Mouse (Mus musculus) ovary, adult 18-20 months (tissue): ENCODE data around the gene Gm19345.

Experiments
- DNase-seq: peaks from one replicate; pipeline ENCODE4 v3.0.0; 2022; ENCODE audit warnings: low spot score, mixed read lengths

The Gm19345 gene

GRCm38 (mm10) chr7:19851858-19852570 is at the start of gene Gm19345:
Gene Gm19345, plus strand, starts transcription at chr7:19852003.
- DNase-seq, result no peak

GRCm38 (mm10) chr7:19802995-19803394 is 48.8 kb upstream of the Gm19345 start:
- no peak for DNase-seq

DNA sequence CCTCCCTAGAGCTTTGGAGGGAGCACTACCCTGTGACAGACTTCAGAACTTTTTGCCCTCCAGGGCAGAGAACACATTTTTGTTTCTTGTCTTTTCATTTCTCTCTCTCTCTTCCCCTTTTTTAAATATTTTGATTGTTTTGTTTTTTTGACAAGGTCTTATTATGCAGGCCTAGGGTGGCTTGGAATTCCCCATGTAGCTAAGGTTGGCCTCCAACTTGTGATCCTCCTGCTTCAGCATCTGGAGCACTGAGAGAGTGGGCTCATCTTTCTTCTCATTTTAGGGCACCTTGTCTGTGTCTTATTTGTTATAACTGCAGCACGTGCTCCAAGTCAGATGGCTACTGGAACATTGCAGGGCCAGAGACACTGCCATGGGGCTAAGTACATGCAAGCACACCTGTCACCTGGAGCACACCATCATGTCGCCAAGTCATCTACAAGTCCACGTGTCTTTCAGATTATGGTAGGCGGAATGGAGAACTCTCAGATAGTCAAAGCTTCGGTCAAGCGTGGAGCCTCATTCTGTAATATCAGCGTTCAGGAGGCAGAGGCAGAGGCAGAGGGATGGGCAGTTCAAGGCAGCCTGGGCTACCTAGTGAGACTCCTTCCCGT is 45.3 kb upstream of the Gm19345 start:
- no peak for DNase-seq

DNA sequence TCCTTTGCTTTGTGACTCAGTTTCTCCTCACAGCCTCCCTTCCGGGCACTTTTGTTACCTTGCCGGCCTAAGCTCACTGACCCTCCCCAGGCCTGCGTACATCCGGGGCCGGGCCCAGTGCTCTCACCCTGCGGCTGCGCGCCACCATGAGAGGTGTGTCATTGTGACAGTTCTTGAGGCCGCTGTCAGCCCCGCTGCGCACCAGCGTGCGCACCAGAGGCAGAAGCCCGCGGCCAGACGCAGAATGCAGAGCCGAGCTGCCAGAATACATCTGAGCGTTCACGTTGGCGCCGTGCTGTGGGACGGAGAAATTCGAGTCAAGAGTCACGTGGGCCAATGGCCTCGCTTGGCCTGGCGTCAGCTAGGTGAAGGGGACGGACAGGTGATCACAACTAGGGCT is 42.4 kb upstream of the Gm19345 start:
- DNase-seq, result no peak

DNA sequence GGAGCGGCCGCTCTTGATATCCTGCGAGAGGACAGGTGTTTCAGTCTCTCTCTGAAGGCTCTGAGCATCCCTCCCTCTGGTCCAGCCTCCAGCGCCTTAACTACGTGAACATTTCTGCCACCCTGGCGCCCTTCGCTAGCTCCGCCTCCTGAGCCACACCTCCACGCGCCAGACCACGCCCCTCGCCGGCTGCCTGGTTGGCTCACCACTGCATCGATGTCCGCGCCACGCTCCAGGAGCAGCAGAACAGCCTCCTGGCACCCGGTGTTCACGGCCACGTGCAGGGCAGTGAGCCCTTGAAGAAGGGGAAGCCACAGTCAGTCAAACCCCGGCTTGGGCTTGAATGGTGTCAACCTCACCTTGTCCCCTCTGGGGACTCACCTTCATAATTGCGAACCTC is 40.7 kb upstream of the Gm19345 start:
- DNase-seq, result no peak

DNA sequence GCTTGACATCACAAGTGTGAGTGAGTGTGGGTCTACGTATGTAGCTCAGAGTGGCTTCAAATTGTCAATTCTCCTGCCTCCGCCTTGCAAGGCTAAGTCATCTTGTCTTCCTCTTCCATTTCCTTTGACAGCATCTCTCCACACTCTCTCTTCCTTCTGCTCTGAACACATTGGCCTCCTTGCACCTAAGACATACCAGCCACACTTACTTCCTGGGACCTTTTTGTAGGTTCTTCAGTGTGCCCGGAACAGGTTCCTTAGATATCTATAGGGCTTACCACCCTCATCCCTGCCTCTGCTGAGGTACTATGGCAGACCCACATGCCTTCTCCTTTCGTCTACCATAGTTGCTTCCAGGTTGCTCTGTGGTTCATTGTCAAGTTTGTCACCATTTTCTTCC is 38.6 kb upstream of the Gm19345 start:
- DNase-seq, result no peak

- DNase-seq, result no peak
Measured at GRCm38 (mm10) chr7:19813579-19814122, 38.2 kb upstream of the Gm19345 start.

DNA sequence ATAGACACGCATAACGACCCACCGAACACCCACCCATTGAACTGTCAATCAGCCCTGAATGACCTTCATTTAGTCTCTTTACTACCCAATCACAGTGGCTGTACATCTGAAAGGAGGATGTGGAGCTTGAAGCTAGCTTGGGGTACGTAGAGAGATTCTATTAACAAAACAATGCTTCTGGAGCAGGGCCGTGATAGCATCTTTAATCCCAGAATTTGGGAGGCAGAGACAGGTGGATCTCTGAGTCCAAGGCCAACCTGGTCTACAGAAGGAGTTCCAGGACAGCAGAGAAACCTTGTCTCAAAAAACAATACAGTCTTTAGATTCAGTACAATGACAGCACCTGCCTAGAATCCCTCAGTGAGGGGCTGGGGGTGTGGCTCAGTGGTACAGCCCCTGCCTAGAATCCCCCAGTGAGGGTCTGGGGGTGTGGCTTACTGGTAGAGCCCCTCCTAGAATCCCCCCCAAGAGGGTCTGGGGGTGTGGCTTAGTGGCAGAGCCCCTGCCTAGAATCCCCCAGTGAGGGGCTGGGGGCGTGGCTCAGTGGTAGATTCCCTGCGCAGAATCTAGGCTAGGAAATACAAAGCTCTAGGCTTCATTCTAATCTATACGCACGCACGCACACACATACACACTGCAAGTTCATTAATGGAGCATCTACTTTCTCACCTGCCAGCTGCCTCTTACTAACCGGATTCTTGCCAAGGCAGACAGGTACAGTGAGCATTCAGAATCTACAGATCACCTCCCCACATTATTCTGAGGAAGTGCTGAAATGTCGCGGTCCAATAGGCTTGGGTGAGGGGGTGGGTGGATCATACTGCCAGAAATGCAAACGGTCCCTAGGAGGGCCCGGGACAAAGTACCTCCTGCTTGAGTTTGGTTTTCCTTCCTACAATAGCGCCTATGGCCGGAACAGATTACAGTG is 36.2 kb upstream of the Gm19345 start:
- DNase-seq, result no peak

DNA sequence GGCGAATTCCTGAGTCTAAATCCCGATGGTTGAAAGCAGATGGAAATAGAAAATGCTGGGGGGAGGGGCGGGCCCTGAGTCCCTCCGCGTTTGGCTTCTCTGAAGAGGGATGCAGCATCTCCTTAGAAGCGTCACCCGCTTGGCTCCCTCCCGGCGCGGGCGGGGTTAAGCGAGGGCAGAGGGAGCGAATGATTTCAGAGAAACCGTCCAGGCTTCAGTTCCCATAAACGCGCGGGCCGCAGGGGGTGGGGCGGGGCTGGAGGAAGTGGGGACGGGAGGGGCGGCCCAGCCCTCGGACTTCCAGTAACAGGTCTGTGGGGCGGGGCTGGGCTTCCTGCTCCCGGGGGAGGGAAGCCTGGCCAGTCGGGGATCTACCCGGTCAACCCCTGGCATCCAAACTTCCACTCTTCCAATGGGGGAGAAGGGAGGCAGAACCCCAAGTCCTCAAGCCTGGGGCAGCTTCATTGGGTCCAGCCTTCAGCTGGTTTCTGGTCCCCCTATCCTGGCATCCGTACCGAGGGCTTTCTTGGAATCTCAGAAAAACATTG is 35.5 kb upstream of the Gm19345 start:
- peak; percentile 81 for DNase-seq

DNA sequence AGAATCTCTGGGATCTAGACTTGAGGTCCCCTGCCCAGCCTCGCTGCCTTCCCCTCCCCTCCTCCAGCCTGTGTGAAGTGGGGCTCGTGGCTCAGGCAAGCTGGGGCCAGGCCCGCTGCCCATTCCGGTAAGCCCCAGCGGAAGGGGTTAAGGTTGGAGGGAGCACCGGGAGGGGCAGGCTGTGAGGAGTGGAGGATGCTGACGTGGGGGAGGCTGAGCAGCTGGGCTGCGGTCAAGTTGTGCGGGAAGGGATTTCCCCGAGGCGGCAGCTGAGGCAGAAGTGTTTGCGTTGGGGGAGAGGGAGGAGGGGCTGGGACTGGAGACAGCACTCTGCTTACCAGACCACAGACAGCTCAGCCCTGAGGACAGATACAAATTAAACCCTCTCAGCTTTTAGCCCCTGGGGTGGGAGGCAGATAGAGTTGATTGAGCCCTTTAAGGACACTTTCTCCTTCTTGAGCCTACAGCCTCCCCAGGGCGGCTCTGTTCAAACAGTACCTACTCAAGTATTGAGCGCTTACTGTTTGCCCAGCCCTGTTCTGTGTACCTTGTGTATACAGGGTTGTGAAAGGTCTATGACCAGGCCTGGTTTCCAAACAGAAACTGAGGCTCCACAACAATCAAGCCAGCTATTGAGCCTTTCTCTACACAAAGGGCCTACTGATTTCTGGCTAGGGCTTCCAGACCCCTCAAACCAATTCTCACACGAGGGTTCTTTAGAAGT is 34.3 kb upstream of the Gm19345 start:
- DNase-seq, result peak; percentile 78

GRCm38 (mm10) chr7:19818440-19818839 is 33.4 kb upstream of the Gm19345 start:
- no peak for DNase-seq

- DNase-seq, result no peak
Measured at GRCm38 (mm10) chr7:19818875-19819274, 32.9 kb upstream of the Gm19345 start.

DNA sequence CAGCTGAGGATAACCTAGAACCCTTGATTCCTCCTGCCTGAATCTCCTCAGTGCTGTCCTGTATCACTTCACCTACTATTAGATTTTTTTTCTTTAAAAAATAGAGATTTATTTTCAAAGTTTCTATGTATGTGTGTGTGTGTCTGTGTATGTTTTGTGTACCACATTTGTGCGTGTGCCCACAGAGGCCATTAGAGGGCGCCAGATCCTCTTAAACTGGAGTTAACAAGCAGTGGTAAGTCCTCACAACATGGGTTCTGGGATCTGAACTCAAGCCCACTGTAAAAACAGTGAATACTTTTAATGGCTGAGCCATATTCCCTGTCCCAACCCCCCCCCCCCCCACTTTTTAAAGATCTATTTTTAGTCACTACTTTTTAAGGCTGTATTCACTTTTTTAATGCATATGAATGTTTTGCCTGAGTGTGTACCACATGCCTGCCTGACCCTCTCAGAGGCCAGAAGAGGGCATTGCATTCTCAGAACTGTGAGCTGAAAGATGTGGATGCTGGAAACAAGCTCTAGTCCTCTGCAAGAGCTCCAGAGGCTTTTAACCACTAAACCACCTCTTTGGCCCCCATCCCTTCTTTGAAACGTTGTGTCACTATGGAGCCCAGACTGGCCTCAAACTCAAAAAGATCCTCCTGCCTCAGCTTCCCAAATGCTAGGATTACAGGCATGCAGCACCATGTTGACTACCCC is 31.3 kb upstream of the Gm19345 start:
- DNase-seq, result no peak

DNA sequence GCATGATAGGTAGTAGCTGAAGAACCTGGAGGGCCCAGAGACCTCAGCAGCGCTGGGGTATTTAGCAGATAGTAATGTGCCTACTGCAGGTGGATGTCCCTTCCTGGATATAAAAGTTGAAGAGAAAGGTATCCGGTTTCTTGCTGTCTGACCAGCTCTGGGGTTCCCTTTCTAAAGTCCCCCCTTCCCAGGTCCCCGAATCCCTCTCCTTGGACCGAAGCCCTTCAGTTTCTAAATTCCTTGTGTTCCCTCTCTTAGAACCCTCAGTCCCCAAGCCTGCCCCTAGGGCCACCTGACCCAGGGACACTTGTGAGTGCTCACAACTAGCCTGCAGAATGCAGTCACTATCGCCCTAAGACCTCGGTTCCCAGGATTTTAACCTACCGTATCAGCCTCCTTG is 30.2 kb upstream of the Gm19345 start:
- DNase-seq, result no peak

DNA sequence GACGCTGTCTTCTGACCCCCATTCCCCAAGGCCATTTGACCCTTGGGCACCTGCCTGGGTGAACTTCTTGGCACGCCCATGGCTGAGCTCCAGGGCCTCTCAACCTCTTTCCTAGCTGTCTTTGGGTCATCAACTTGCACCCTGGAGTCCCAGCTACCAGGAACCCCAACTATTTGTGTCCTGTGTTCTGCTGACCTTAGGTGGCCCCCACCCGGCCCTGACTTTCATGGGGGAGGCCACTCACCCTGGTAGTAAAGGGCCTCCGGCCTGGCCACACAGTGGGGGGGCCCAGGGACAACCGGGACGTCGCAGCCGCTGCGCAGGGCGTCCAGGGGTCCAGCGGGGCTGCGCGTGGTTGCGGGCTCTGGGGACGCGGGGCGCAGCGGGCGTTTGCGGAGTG is 29.6 kb upstream of the Gm19345 start:
- no peak for DNase-seq

- DNase-seq, result peak; percentile 56
Measured at GRCm38 (mm10) chr7:19822604-19823058, 29.2 kb upstream of the Gm19345 start, which contains the start of gene Bcl3. Gene Bcl3, minus strand, starts transcription at chr7:19822770.

DNA sequence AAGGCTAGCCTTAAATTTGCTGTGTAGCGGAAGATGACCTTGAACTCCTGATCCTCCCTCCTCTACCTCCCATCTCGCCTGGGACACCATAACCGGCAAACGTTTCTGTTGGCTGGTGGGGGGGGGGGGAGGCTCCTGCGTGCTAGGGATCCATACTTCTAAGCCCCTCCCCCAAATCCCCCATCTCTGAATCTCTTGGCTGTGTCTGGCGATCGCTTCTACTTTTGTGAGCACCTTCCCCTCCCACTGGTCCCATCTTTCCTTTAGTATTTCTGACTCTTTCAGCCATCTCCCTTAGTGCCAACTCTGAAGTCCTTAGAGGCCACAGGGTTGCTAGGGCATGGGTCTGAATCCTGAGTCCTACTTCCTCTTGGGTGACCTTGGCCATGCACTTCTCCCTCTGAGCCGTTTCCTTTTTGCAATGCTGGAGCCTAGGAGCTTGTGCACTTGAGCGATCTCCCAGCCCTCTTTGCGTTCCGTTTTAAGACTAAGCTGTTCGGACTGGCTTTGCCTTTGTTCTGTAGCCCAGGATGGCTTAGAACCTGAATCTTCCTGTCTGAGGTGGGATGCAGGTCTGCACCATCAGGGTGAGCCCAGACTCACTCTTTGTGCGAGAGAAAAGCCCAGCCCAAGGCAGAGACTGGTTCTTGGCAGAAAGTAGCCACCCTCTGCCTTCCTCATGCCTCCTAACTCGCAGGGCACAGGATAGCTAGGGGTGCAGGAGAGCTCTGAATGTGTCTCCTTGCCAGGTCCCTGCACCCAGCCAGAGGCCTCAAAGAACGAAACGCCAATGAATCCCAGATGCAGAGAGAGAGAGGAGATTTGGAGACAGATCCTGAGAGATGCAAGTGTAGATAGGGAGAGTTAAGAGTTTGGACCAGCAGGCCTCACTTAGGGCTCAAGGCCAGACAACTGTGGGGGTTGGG is 28.3 kb upstream of the Gm19345 start:
- no peak for DNase-seq

DNA sequence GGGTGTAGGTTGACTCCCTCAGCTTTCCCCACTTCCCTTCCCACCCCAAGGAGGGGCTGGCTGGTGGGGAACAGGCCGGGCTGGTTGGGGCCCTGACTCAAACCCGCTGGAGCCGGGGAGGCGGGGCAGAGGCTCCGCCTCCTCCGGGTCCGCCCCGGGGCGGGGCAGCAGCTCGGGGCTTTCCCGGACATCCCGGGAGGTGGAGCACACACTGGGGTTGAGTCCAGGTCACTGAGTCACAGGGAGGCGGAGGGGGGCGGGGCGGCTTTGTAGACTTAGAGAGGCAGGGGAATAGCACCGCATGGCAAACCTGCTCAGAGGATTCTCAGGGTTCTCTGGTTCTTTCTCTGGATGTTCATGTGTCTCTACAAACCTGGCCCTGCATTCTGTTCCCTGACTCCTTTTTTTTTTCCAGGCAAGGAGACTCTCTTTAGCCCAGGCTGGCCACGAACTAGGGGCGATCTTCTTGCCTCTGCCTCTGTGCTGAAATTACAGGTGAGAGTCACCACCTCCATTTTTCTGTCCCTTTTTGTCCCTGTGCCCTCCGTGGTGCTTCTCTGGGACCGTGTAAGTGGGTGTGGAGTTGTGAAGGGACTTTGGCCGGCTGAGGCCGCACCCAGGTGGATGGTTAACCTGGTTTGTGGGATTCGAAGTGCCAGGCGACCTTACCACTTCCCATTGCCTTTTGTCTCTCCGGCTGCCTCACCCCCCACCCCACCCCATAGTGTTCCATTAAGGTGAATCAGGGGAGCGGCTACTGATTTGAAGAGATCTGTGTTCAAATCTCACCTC is 27.4 kb upstream of the Gm19345 start:
- peak; percentile 88 for DNase-seq

DNA sequence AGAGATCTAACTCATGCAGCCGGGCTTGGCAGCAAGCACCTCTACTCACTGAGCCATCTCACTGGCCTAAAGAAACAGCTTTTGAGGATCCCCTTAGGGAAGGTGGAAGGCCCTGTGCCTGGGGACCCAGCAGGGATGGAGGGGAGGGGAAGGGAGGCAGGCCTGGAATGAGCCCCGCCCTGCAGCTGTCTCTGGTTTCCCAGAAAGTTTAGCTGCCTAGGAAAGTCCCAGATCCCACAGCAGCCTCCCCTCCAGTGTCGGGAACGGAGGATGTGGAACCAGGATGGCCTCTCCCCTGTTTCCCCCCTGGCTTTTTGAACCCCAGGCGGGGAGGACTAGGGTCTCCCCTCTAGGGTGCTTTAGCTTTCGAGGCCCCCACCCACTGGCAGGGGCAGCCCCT is 25.0 kb upstream of the Gm19345 start:
- DNase-seq, result no peak
